In the genomic region with DNA sequence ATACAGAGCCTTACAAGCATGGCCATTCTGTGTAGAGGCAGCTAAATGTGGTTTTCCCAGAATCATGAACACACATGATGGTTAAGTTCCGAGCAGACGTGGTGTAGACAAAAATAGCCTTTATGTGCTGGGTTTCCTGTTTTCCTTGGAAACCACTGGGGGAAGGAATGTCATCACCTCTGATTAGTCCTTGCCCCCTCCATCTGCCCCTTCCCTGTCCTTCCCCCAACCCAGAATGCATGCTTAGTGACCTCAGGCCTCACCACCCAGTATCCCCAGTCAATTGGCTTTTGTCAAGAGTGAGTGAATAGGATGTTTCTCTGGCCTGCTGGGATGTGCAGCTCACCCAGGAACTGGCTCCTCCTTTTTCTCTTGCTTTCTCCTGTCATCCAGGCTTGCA, we compare ENCODE assay signal across 11 mouse cellular contexts.
A peak's percentile ranks its signal among the peaks of the same experiment; 100 is the strongest.
DNase-seq lines count a peak whose midpoint lies in the region; ATAC-seq and TF ChIP-seq lines count a peak whose summit lies in the region.
"Had no signal": no experiment of that assay in that cellular context is flagged by ENCODE, and none has a peak within 500 bp of the region (broad histone marks: within the 10 kb centered on the region; RNA-seq: fewer than 3 reads in every experiment).

No protein-coding gene starts in this region.

- peaks cover 8% of the 10 kb centered on the region; the same call in 1 of the 2 replicates for H3K36me3 ChIP-seq in forebrain, embryonic 10.5 days (replicated peaks)
- H3K36me3 ChIP-seq in forebrain, embryonic 15.5 days, result no peaks in the 10 kb centered on the region
- no peaks in the 10 kb centered on the region for H3K36me3 ChIP-seq in kidney, embryonic 15.5 days
- H3K36me3 ChIP-seq in kidney, embryonic 16.5 days (ENCODE audit: insufficient read depth, low read length), result no peaks in the 10 kb centered on the region
- H3K36me3 ChIP-seq: embryonic facial prominence, embryonic 12.5 days; G1E had no signal

- 17% methylated on average over 2 of the region's 2 CpGs for WGBS in forebrain, embryonic 10.5 days
- WGBS in forebrain, embryonic 15.5 days, result 15% methylated on average over 2 of the region's 2 CpGs
- WGBS in kidney, embryonic 15.5 days, result 35% methylated on average over 2 of the region's 2 CpGs
- WGBS in cerebellum, adult 2 months, result 82% methylated on average over 2 of the region's 2 CpGs
- 35% methylated on average over 2 of the region's 2 CpGs for WGBS in kidney, embryonic 16.5 days

- H3K27me3 ChIP-seq in forebrain, embryonic 10.5 days (ENCODE audit: poor library complexity, severe bottlenecking), result peaks cover 16% of the 10 kb centered on the region; the same call in 1 of the 2 replicates
- H3K27me3 ChIP-seq in forebrain, embryonic 15.5 days, result no peaks in the 10 kb centered on the region
- H3K27me3 ChIP-seq in kidney, embryonic 15.5 days, result no peaks in the 10 kb centered on the region
- H3K27me3 ChIP-seq in cerebellum, adult 2 months (ENCODE audit: control insufficient read depth, insufficient read depth, low read length), result no peaks in the 10 kb centered on the region
- H3K27me3 ChIP-seq in kidney, embryonic 16.5 days (ENCODE audit: insufficient read depth, low read length), result no peaks in the 10 kb centered on the region
- H3K27me3 ChIP-seq: embryonic facial prominence, embryonic 12.5 days had no signal

- no peak for ATAC-seq in forebrain, embryonic 15.5 days (replicated peaks)
- no peak for ATAC-seq in kidney, embryonic 15.5 days (replicated peaks; ENCODE audit: low FRiP score)
- ATAC-seq in kidney, embryonic 16.5 days (ENCODE audit: low FRiP score, low TSS enrichment), result no peak

- TF ChIP-seq POLR2A in cerebellum, adult 2 months (IDR thresholded peaks at IDR 0.05; ENCODE audit: borderline replicate concordance, insufficient read depth, low read length), result no peak

- TF ChIP-seq CTCF in cerebellum, adult 2 months (IDR thresholded peaks at IDR 0.05; ENCODE audit: borderline replicate concordance, insufficient read depth, low read depth, low read length), result no peak

- no peak overlapping the region for H3K4me2 ChIP-seq in forebrain, embryonic 15.5 days (replicated peaks)
- H3K4me2 ChIP-seq in kidney, embryonic 15.5 days, result no peak overlapping the region
- no peak overlapping the region for H3K4me2 ChIP-seq in kidney, embryonic 16.5 days (replicated peaks; ENCODE audit: low read depth, low read length)
- H3K4me2 ChIP-seq: embryonic facial prominence, embryonic 12.5 days had no signal

- H3K9ac ChIP-seq in forebrain, embryonic 15.5 days (replicated peaks), result no peak overlapping the region
- no peak overlapping the region for H3K9ac ChIP-seq in kidney, embryonic 15.5 days
- H3K9ac ChIP-seq in kidney, embryonic 16.5 days (replicated peaks; ENCODE audit: low read length), result no peak overlapping the region
- H3K9ac ChIP-seq: embryonic facial prominence, embryonic 12.5 days had no signal

- H3K4me1 ChIP-seq in forebrain, embryonic 10.5 days, result peaks cover 63% of the 10 kb centered on the region
- peaks cover 27% of the 10 kb centered on the region for H3K4me1 ChIP-seq in forebrain, embryonic 15.5 days
- H3K4me1 ChIP-seq in kidney, embryonic 15.5 days, result peaks cover 51% of the 10 kb centered on the region
- no peaks in the 10 kb centered on the region; the same call in 1 of the 2 replicates for H3K4me1 ChIP-seq in cerebellum, adult 2 months (ENCODE audit: control insufficient read depth, insufficient read depth, low read length)
- H3K4me1 ChIP-seq in kidney, embryonic 16.5 days (ENCODE audit: insufficient read depth, low read length), result peaks cover 26% of the 10 kb centered on the region

- no peak overlapping the region for H3K4me3 ChIP-seq in forebrain, embryonic 10.5 days
- no peak overlapping the region for H3K4me3 ChIP-seq in forebrain, embryonic 15.5 days
- no peak overlapping the region for H3K4me3 ChIP-seq in kidney, embryonic 15.5 days (replicated peaks)
- H3K4me3 ChIP-seq in cerebellum, adult 2 months (replicated peaks; ENCODE audit: insufficient read depth, low read depth, low read length), result no peak overlapping the region
- H3K4me3 ChIP-seq in kidney, embryonic 16.5 days (ENCODE audit: low read length), result no peak overlapping the region
- H3K4me3 ChIP-seq: embryonic facial prominence, embryonic 12.5 days had no signal

- DNase-seq in forebrain, embryonic 10.5 days (ENCODE audit: extremely low spot score, low spot score), result no peak
- DNase-seq in kidney, postnatal 4 days, result no peak
- peak; percentile 75 for DNase-seq in embryo, embryonic 10.5 days (ENCODE audit: low spot score)
- peak; percentile 58 for DNase-seq in mesoderm, embryonic 11.5 days (ENCODE audit: low read depth, low spot score)
- DNase-seq in cerebellum, adult 2 months, result no peak
- DNase-seq: left cerebral cortex, postnatal 4 days had no signal

- no peaks in the 10 kb centered on the region for H3K9me3 ChIP-seq in forebrain, embryonic 10.5 days
- no peaks in the 10 kb centered on the region for H3K9me3 ChIP-seq in forebrain, embryonic 15.5 days
- H3K9me3 ChIP-seq in kidney, embryonic 15.5 days (replicated peaks), result no peaks in the 10 kb centered on the region
- no peaks in the 10 kb centered on the region for H3K9me3 ChIP-seq in kidney, embryonic 16.5 days (ENCODE audit: low read length)
- H3K9me3 ChIP-seq: embryonic facial prominence, embryonic 12.5 days had no signal

- peak overlapping the region; percentile 73 for H3K27ac ChIP-seq in forebrain, embryonic 10.5 days
- H3K27ac ChIP-seq in forebrain, embryonic 15.5 days (replicated peaks), result no peak overlapping the region; the same call in 1 of the 2 replicates
- 0 out of 2 replicates have a peak overlapping the region, but pooled peaks have one; percentile 18 for H3K27ac ChIP-seq in kidney, embryonic 15.5 days
- H3K27ac ChIP-seq in cerebellum, adult 2 months (ENCODE audit: insufficient read depth, low read length), result no peak overlapping the region
- H3K27ac ChIP-seq in kidney, embryonic 16.5 days (ENCODE audit: low read length), result no peak overlapping the region
- H3K27ac ChIP-seq: embryonic facial prominence, embryonic 12.5 days had no signal

Comparison
In these comparisons a context has a peak if more than half of its experiments do, and no peak if none do; other contexts are left out.
1. H3K27ac ChIP-seq: peak in forebrain, embryonic 10.5 days (single experiment) and kidney, embryonic 15.5 days (single experiment); none in forebrain, embryonic 15.5 days (single experiment), cerebellum, adult 2 months (single experiment) and kidney, embryonic 16.5 days (single experiment).
2. DNase-seq: peak in embryo, embryonic 10.5 days (single experiment) and mesoderm, embryonic 11.5 days (single experiment); none in forebrain, embryonic 10.5 days (single experiment), kidney, postnatal 4 days (0 of 2) and cerebellum, adult 2 months (0 of 2).